ENCODE assay signal across 8 mouse cellular contexts in the genomic region with DNA sequence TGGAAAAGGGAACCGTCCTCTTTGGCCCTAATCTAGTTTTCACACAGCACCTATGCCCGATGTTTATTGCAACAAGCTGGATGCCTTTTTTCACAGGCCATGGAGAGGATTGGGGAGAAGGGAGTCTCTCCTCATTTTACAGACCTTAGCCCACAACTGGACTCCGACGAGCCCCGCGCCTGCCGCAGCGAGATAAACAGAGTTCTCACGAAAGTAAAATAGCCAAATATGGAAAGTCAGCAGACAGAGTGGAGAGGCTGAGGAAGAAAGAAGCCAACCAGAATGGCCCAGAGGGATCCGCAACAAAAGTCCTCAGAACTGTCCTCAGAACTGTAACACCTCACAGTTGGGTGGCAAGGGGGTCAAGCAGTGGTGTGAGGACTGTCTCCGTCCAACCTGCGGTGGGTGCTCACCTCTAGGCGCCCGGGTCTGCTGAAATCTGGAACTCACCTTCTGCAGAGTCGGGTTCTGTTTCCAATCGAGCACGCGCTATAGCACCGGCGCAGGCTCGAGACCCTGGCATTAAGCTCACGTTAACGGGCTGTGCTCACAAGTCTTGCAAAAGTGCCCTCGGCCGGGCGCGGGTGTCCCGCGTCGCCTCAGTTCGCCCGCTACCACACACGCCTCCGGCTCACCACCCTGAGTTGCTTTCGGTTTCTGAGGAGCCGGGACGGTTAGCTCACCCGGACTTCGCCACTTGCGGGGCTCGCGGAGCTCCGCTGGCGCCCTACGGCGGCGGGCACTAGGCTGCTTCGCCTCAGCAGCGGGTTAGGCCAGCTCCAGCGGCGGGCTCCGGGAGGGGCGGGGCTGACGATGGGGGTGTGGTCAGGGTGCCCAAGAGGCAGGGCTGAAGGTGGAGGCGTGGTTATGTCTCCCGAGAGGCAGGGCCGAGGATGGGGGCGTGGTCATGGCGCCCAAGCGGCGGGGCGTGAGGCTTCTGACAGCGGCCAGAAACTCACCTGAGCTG. TPM values are rescaled to one million over a fixed set of nuclear protein-coding genes. Genes with fewer than 3 reads are reported as not detected.
DNase-seq lines count a peak whose midpoint lies in the region; ATAC-seq lines count a peak whose summit lies in the region.

A gene (minus strand): TSS at position 754 of the 967 bp plus-strand sequence.

- 2% methylated on average over 63 of the region's 63 CpGs for WGBS in intestine, embryonic 14.5 days

- H3K4me2 ChIP-seq in intestine, embryonic 14.5 days (ENCODE audit: low read length): peak within 1 kb of the TSS; percentile 94

- ATAC-seq in intestine, embryonic 14.5 days (replicated peaks; ENCODE audit: low FRiP score, low TSS enrichment, low read depth): peak; percentile 97

- H3K27ac ChIP-seq in intestine, embryonic 14.5 days (ENCODE audit: low read depth): peak within 1 kb of the TSS; percentile 87

- peak within 1 kb of the TSS; percentile 87 for H3K9ac ChIP-seq in intestine, embryonic 14.5 days (ENCODE audit: low read length)

- H3K36me3 ChIP-seq in intestine, embryonic 14.5 days (ENCODE audit: control insufficient read depth, insufficient read depth, low read length): no peaks in the 10 kb centered on the region

- H3K4me3 ChIP-seq in intestine, embryonic 14.5 days (ENCODE audit: low read depth, low read length): peak within 1 kb of the TSS; percentile 72

- intact Hi-C loops in gastrocnemius, postnatal 14 days (cut with DNase I; ENCODE audit: low total_unique reads): loop anchor here (5.0 kb wide), 1 partner anchor 255 kb away; no protein-coding TSS in a partner anchor
- intact Hi-C loops in left cerebral cortex, postnatal 14 days (cut with DNase I): loop anchor here (2.0 to 5.0 kb wide), 2 partner anchors 185 to 257 kb away; a partner anchor contains a TSS

- no peaks in the 10 kb centered on the region for H3K9me3 ChIP-seq in intestine, embryonic 14.5 days (ENCODE audit: control insufficient read depth, low read length)

- DNase-seq in adipocyte (ENCODE audit: low spot score): peak; percentile 96
- DNase-seq in embryo, embryonic 10 days (ENCODE audit: low spot score): peak; percentile 97
- DNase-seq in gastrocnemius, postnatal 14 days: peak; percentile 98
- peak; percentile 98 for DNase-seq in intestine, embryonic 14.5 days (ENCODE audit: low spot score)
- DNase-seq in left cerebral cortex, postnatal 14 days (ENCODE audit: low spot score in 2 of 2): peak; percentile 92
- peak; percentile 89 for DNase-seq in mesoderm, embryonic 11.5 days (ENCODE audit: low read depth, low spot score)
- DNase-seq in right cerebral cortex, postnatal 36 days (ENCODE audit: low spot score in 2 of 2): peak; percentile 91 to 92
- peak; percentile 96 for DNase-seq in yolk sac, embryonic 10.5 days (ENCODE audit: low spot score)

- H3K27me3 ChIP-seq in intestine, embryonic 14.5 days (replicated peaks; ENCODE audit: control insufficient read depth, insufficient read depth, low read length): no peaks in the 10 kb centered on the region

- H3K4me1 ChIP-seq in intestine, embryonic 14.5 days (replicated peaks; ENCODE audit: control insufficient read depth, insufficient read depth, low read length): peaks cover 21% of the 10 kb centered on the region

RNA-seq across cellular contexts. Expression of the gene that starts here (rescaled TPM):
- 1 to 10 TPM; 3.6 to 5.6 TPM for total RNA-seq in gastrocnemius, postnatal 14 days (2021)
- polyA plus RNA-seq in intestine, embryonic 14.5 days (2014; fragmentation: Nextera tagmentation; extraction: Ambion mirVana): 21.3 and 26.0 TPM in 2 replicates
- 1 to 10 TPM; 6.4 to 6.8 TPM for total RNA-seq in left cerebral cortex, postnatal 14 days (2021)

Comparison
In these comparisons a context has a peak if more than half of its experiments do, and no peak if none do; other contexts are left out.
1. Peak in every context shown above with its lines: DNase-seq, ATAC-seq, H3K4me3 ChIP-seq and H3K27ac ChIP-seq.